Mouse (Mus musculus): ENCODE data around the gene Lgalsl. TPM values are rescaled to one million over a fixed set of nuclear protein-coding genes. Genes with fewer than 3 reads are reported as not detected.

Gene Lgalsl
- 10 to 100 TPM; 64.0 to 67.2 TPM for total RNA-seq (2021)
- long read RNA-seq, experiment 1, transcript Lgalsl-201 (5 exons, 3,362 nt), result major isoform, 124 of 150 reads
- long read RNA-seq, experiment 1, transcript Lgalsl-203 (4 exons, 913 nt), result minor isoform, 7 of 150 reads
- long read RNA-seq, experiment 1, partial matches to known transcripts, result 2 of 150 reads
- long read RNA-seq, experiment 1, other reads (novel, unspliced or antisense), result 17 of 150 reads
- long read RNA-seq, experiment 2, transcript Lgalsl-201 (5 exons, 3,362 nt), result major isoform, 115 of 149 reads
- long read RNA-seq, experiment 2, transcript Lgalsl-203 (4 exons, 913 nt), result minor isoform, 14 of 149 reads
- long read RNA-seq, experiment 2, partial matches to known transcripts, result 1 of 149 reads
- long read RNA-seq, experiment 2, other reads (novel, unspliced or antisense), result 19 of 149 reads

DNA sequence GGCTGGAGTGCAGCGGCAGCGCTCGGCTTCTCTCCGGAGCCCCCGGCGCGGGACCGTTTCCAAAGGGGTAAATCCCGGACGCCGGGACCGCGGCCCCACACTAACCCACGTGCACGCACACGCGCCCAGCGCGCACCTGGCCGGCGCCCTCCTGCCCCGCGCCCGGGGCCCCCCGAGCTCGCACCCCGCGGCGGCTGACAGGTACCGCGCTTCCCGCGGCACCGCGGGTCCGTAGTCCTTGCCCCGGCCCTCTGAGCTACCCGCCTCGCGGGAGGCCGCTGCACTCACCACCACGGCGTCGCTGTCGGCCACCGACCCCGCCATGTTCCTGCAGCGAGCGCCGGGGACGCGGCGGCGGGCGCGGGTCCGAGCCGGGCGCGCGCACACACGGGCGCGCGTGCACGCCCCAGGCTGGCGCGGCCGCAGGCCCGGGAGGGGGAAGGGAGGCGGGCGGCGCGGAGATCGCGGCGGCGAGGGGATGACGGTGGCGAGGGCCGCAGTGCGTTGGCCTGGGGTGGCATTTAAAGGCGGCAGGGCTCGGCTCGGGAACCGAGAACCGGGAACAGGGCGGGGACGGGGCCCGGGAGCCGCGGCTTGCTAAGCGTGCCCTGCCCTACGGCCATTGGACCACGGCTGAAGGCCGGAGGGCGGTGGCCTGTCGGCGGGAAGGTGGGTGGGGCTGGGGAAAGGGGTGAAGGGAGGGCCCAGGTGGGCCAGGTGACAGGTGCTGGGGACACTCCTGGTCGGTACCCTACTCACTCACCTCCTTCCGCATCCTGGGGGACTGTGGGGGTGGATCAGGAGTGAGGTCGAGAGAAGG lies at the start of gene Lgalsl:
Lgalsl (minus strand) TSS at position 371 of the 820 bp plus-strand sequence.
- peak; percentile 52 to 69 for DNase-seq (ENCODE audit: low spot score in 2 of 2)

- no peak for DNase-seq (ENCODE audit: low spot score in 2 of 2)
Measured at GRCm38 (mm10) chr11:20878644-20879043, 47.8 kb upstream of the Lgalsl start.

GRCm38 (mm10) chr11:20877578-20878096 lies 46.8 kb upstream of the Lgalsl start:
- no peak for DNase-seq (ENCODE audit: low spot score in 2 of 2)

DNA sequence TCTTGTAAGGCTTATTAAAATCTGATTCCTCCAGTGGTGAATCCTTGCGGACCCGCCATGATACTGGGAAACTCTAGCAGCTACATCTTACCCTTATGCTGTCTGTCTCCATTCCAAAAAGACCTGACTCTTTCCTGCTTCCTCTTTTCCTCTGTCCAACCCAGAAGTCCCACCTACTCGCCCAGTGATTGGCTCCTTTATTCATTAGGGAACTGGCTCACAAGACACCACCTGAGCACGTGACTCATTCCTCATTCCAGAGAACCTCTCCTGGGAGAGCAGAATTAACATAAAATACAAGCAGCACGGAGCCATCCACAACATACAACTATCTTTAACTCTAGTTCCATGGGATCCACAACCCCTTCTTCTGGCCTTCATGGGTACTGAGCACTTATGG lies 42.5 kb upstream of the Lgalsl start:
- no peak for DNase-seq (ENCODE audit: low spot score in 2 of 2)

GRCm38 (mm10) chr11:20872911-20873310 lies 42.1 kb upstream of the Lgalsl start:
- DNase-seq (ENCODE audit: low spot score in 2 of 2), result no peak

- no peak for DNase-seq (ENCODE audit: low spot score in 2 of 2)
Measured at GRCm38 (mm10) chr11:20872444-20872843, 41.6 kb upstream of the Lgalsl start.

DNA sequence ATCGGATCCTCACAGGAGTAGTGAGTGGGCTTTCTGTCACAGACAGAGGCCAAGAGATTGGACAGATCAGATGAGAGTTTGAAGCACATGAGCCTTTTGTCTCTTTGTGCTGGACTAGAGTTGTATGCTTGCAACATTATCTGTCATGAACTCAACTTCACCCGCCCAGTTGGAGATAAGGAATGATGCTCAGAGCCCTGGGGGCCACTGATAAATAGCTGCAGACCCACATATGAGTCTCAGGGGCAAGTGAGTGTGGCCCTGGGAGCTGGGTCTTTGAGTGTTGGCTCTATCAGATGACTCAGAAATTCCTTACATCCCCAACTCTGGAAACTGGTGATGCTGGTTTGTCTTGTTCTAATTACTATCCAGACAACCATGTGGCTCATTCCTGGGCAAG lies 39.1 kb upstream of the Lgalsl start:
- DNase-seq (ENCODE audit: low spot score in 2 of 2), result no peak

DNA sequence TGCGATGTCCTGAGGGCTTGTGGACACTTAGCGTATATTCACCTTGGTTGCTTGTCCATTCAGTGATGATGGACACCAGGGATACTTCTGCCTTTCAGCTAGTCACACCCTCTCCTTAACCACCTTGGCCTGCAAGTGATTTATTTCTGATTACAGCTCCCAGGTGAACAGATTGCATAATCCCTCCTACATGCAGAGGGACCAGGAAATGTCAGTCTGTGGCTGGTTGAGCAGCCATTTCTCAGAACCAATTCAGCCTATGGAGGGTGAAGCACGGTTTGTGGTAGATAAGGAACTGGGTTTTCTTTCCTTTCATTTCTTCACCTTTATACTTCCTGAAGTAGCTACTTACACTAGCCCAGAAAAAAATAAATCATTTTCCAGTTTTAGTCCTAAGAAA lies 34.6 kb upstream of the Lgalsl start:
- DNase-seq (ENCODE audit: low spot score in 2 of 2), result no peak

DNA sequence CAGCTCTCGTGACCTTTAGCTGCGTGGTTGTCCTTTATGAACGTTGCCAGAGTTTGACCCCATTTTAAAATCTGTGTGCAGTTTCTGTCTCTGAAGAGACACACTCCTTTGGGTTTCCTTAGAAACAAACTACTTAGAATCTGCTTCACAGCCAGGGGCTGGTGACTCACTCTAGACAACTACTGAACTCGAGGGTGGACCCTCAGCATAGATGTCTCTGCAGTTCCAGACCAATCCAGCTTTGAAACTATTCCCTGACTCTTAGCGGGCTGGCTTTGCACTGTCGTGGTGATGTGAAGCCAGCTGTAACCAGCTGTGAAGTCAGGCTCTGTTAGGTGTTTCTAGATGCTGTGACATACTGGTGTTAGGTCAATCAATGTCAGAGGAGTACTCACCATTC lies 33.8 kb upstream of the Lgalsl start:
- DNase-seq (ENCODE audit: low spot score in 2 of 2), result no peak

- DNase-seq (ENCODE audit: low spot score in 2 of 2), result no peak
Measured at GRCm38 (mm10) chr11:20862101-20862500, 31.2 kb upstream of the Lgalsl start.

DNA sequence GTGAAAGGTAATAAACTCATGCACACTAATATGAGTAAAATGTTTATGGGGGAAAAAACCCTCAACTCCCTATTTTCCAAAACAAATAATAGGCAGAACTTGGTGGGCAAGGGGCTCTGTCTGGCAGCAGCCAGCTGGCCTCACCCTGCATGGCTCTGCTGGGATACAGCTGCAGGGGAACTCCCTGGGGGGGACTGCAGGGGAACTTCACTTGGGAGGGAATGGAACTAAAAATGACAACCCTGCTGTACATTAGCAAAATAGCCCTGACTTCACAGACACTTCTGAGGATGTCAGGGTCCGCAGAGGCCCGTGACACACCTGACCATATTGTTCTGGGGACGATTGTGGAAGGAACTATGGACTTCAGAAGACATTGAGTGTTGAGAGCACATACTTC lies 29.5 kb upstream of the Lgalsl start:
- no peak for DNase-seq (ENCODE audit: low spot score in 2 of 2)

GRCm38 (mm10) chr11:20859858-20860257 lies 29.0 kb upstream of the Lgalsl start:
- DNase-seq (ENCODE audit: low spot score in 2 of 2), result no peak

GRCm38 (mm10) chr11:20858921-20859668 lies 28.2 kb upstream of the Lgalsl start:
- peak; percentile 46 to 69 for DNase-seq (ENCODE audit: low spot score in 2 of 2)

DNA sequence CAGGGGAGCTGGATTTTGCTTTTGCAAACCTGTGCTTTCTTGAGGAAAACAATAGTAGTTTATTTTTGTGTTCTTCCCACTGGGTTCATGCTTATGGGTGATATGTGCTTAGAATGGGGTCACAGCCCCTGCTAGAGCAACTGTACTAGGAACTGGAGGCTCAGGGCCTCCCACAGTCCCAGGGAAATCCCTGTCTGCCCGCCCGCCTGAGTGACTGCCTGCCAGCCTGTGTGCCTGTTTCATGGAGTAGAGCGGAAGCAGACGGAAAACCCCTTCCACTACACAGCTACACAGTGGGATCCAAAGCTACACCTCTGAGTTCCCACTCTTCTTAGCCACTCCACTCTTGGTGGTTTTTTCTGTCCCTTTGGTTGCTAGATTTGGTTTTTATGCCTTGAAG lies 27.1 kb upstream of the Lgalsl start:
- DNase-seq (ENCODE audit: low spot score in 2 of 2), result no peak

GRCm38 (mm10) chr11:20854032-20854741 lies 23.3 kb upstream of the Lgalsl start:
- DNase-seq (ENCODE audit: low spot score in 2 of 2), result no peak

- DNase-seq (ENCODE audit: low spot score in 2 of 2), result no peak
Measured at GRCm38 (mm10) chr11:20850196-20850595, 19.3 kb upstream of the Lgalsl start.

DNA sequence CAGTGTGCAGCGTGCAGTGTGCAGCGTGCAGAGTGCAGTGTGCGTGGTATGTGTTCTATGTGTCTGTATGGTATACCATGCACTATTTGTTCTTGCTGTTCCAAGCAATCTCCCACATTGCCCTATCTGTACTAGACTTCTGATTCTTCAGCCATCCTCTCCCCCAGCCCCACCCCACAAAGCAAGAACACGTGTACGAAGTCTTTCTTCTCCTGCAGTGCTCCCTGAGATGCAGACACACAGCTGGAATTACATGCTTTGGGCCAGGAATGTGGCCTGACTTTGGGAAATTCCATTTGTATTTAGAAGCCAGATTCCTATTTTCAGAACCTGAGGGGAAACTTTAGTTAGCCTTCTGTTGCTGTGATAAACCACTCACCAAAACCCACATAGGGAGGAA lies 18.5 kb upstream of the Lgalsl start:
- no peak for DNase-seq (ENCODE audit: low spot score in 2 of 2)

DNA sequence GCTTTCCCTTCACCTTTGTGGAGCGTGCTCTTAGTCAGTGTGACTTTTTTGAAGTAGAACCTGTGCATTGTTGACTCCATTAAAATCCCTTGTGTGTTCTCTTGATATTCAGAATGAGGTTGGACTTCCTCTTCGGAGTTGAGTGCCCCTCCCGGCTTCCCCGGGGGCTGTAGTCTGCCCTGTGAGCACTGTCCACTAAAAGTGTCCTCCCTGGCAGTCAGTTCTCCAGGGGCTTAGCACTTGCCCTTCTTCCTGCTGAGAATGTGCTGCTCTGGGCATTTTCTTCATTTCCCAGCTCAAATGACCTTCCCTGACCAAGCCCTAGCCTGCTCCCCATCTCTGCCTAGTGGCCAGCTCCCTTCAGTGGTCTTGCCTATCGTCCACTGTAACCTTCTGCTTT lies 6.5 kb upstream of the Lgalsl start:
- no peak for DNase-seq (ENCODE audit: low spot score in 2 of 2)

DNA sequence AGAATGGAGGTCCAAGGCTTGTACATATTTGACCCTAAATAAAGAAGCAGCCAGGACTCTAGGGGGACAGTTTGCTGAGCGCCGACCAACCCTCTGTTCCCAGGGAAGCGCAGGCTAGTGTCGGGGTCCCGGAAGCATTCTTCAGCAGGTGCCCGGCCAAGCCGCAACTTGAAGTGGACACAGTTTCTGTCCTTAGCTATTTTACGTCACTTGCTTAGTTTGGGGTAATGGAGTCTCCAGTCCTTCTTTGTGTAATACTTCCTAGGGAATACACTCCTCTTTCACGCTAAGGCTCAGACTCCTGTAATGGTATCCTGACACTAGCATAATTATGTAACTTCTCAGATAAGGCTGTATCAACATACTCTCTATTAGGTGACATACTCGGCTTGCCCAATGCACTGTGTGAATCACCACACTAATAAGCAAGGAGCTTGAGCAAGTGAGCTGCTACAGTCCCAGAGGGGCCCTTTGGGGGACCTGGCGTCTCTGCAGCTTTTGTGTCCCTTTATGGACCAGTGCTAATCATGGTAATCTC lies 813 bp upstream of the Lgalsl start:
- DNase-seq (ENCODE audit: low spot score in 2 of 2), result no peak

GRCm38 (mm10) chr11:20829993-20830685 lies 717 bp downstream of the Lgalsl start:
- no peak for DNase-seq (ENCODE audit: low spot score in 2 of 2)
